Mouse (Mus musculus) cerebellum, adult 11 months (tissue): ENCODE results near the gene Slc26a10.
"Not testable (repeated sequence)": the region's sequence is repeated elsewhere in the genome, so short reads cannot be mapped to it uniquely, and the experiment has no call there.

ENCODE experiments used
- DNase-seq: peaks from one replicate; pipeline ENCODE4 v3.0.0; 2022

Slc26a10 gene

GRCm38 (mm10) chr10:127158471-127158870, 22.0 kb downstream of the Slc26a10 start:
- no peak for DNase-seq

- no peak for DNase-seq
Measured at GRCm38 (mm10) chr10:127156511-127156910, 23.9 kb downstream of the Slc26a10 start.

GRCm38 (mm10) chr10:127156089-127156488, 24.4 kb downstream of the Slc26a10 start:
- no peak for DNase-seq

- DNase-seq = no peak
Measured at GRCm38 (mm10) chr10:127154652-127155051, 25.8 kb downstream of the Slc26a10 start.

- DNase-seq = no peak
Measured at GRCm38 (mm10) chr10:127154241-127154640, 26.2 kb downstream of the Slc26a10 start.

- no peak for DNase-seq
Measured at GRCm38 (mm10) chr10:127153323-127153722, 27.1 kb downstream of the Slc26a10 start.

GRCm38 (mm10) chr10:127152556-127152955, 27.9 kb downstream of the Slc26a10 start:
- DNase-seq = not testable (repeated sequence)

GRCm38 (mm10) chr10:127151233-127151632, 29.2 kb downstream of the Slc26a10 start:
- DNase-seq = not testable (repeated sequence)

- DNase-seq = no peak
Measured at GRCm38 (mm10) chr10:127150471-127150872, 30.0 kb downstream of the Slc26a10 start.

- DNase-seq = no peak
Measured at GRCm38 (mm10) chr10:127147135-127147534, 33.3 kb downstream of the Slc26a10 start.

- DNase-seq = no peak
Measured at GRCm38 (mm10) chr10:127145303-127145702, 35.1 kb downstream of the Slc26a10 start.

- DNase-seq = no peak
Measured at GRCm38 (mm10) chr10:127144536-127144935, 35.9 kb downstream of the Slc26a10 start.

- no peak for DNase-seq
Measured at GRCm38 (mm10) chr10:127143228-127143627, 37.2 kb downstream of the Slc26a10 start.

- no peak for DNase-seq
Measured at GRCm38 (mm10) chr10:127141500-127141899, 38.9 kb downstream of the Slc26a10 start.

GRCm38 (mm10) chr10:127140971-127141370, 39.5 kb downstream of the Slc26a10 start:
- no peak for DNase-seq

- DNase-seq = no peak
Measured at GRCm38 (mm10) chr10:127138328-127139141, 41.9 kb downstream of the Slc26a10 start.

GRCm38 (mm10) chr10:127137896-127138295, 42.5 kb downstream of the Slc26a10 start:
- no peak for DNase-seq

- DNase-seq = no peak
Measured at GRCm38 (mm10) chr10:127136510-127136909, 43.9 kb downstream of the Slc26a10 start.

- no peak for DNase-seq
Measured at GRCm38 (mm10) chr10:127135118-127135836, 45.2 kb downstream of the Slc26a10 start.

GRCm38 (mm10) chr10:127134394-127135035, 45.9 kb downstream of the Slc26a10 start:
- DNase-seq = not testable (repeated sequence)

GRCm38 (mm10) chr10:127132469-127132868, 48.0 kb downstream of the Slc26a10 start:
- no peak for DNase-seq

GRCm38 (mm10) chr10:127129431-127129830, 51.0 kb downstream of the Slc26a10 start:
- no peak for DNase-seq

- DNase-seq = no peak
Measured at GRCm38 (mm10) chr10:127127711-127128279, 52.6 kb downstream of the Slc26a10 start.
